Mouse (Mus musculus): ENCODE measurements around the gene Hoxd8. TPM values are rescaled to one million over a fixed set of nuclear protein-coding genes. Genes with fewer than 3 reads are reported as not detected.

Gene Hoxd8
- total and polyA plus RNA-seq, 2 experiments: 0.06 TPM; not detected in 1

- Histone ChIP-seq H3K27me3 (ENCODE audit: control insufficient read depth, insufficient read depth, low read length) (peaks cover 38% of the 10 kb centered on the region), H3K4me1 (ENCODE audit: control insufficient read depth, insufficient read depth, low read length) (no peaks in the 10 kb centered on the region), H3K27ac (replicated peaks; ENCODE audit: insufficient read depth, low read depth, low read length) (no peak overlapping the region), H3K79me2 (ENCODE audit: control insufficient read depth, insufficient read depth, low read length) (no peaks in the 10 kb centered on the region), H3K4me3 (ENCODE audit: insufficient read depth, low read depth, low read length) (no peak overlapping the region), H3K9ac (ENCODE audit: low read depth, low read length) (no peak overlapping the region), H3K36me3 (ENCODE audit: control insufficient read depth, insufficient read depth, low read length) (no peaks in the 10 kb centered on the region)
- TF ChIP-seq CTCF (IDR thresholded peaks at IDR 0.05; ENCODE audit: low read depth, low read length): no peak
- TF ChIP-seq POLR2A (IDR thresholded peaks at IDR 0.05; ENCODE audit: extremely low read depth, insufficient read depth, low read length): no peak
- DNase-seq (ENCODE audit: extremely low read depth, low read depth, low spot score): no peak
- WGBS: 4% methylated on average over 24 of the region's 24 CpGs
These were observed 42.6 kb downstream of the Hoxd8 start for GRCm38 (mm10) chr2:74747006-74747405.

- H3K4me1 ChIP-seq (ENCODE audit: control insufficient read depth, insufficient read depth, low read length): no peaks in the 10 kb centered on the region
- peaks cover 43% of the 10 kb centered on the region for H3K27me3 ChIP-seq (ENCODE audit: control insufficient read depth, insufficient read depth, low read length)
- 14% methylated on average over 11 of the region's 11 CpGs for WGBS
- H3K4me3 ChIP-seq (ENCODE audit: insufficient read depth, low read depth, low read length): no peak overlapping the region
- H3K27ac ChIP-seq (replicated peaks; ENCODE audit: insufficient read depth, low read depth, low read length): no peak overlapping the region
- DNase-seq (ENCODE audit: extremely low read depth, low read depth, low spot score): no peak
- H3K36me3 ChIP-seq (ENCODE audit: control insufficient read depth, insufficient read depth, low read length): no peaks in the 10 kb centered on the region
- no peak overlapping the region for H3K9ac ChIP-seq (ENCODE audit: low read depth, low read length)
- no peak for TF ChIP-seq POLR2A (IDR thresholded peaks at IDR 0.05; ENCODE audit: extremely low read depth, insufficient read depth, low read length)
- no peak for TF ChIP-seq CTCF (IDR thresholded peaks at IDR 0.05; ENCODE audit: low read depth, low read length)
- no peaks in the 10 kb centered on the region for H3K79me2 ChIP-seq (ENCODE audit: control insufficient read depth, insufficient read depth, low read length)
These were observed 43.3 kb downstream of the Hoxd8 start for GRCm38 (mm10) chr2:74747661-74748141.

GRCm38 (mm10) chr2:74748436-74748995, 44.1 kb downstream of the Hoxd8 start:
- no peak overlapping the region for H3K27ac ChIP-seq (replicated peaks; ENCODE audit: insufficient read depth, low read depth, low read length)
- WGBS: 14% methylated on average over 9 of the region's 9 CpGs
- H3K4me3 ChIP-seq (ENCODE audit: insufficient read depth, low read depth, low read length): no peak overlapping the region
- DNase-seq (ENCODE audit: extremely low read depth, low read depth, low spot score): no peak
- H3K9ac ChIP-seq (ENCODE audit: low read depth, low read length): no peak overlapping the region
- H3K4me1 ChIP-seq (ENCODE audit: control insufficient read depth, insufficient read depth, low read length): no peaks in the 10 kb centered on the region
- peaks cover 50% of the 10 kb centered on the region for H3K27me3 ChIP-seq (ENCODE audit: control insufficient read depth, insufficient read depth, low read length)
- TF ChIP-seq CTCF (IDR thresholded peaks at IDR 0.05; ENCODE audit: low read depth, low read length): no peak
- no peak for TF ChIP-seq POLR2A (IDR thresholded peaks at IDR 0.05; ENCODE audit: extremely low read depth, insufficient read depth, low read length)
- no peaks in the 10 kb centered on the region for H3K36me3 ChIP-seq (ENCODE audit: control insufficient read depth, insufficient read depth, low read length)
- no peaks in the 10 kb centered on the region for H3K79me2 ChIP-seq (ENCODE audit: control insufficient read depth, insufficient read depth, low read length)

- H3K27me3 ChIP-seq (ENCODE audit: control insufficient read depth, insufficient read depth, low read length): peaks cover 48% of the 10 kb centered on the region
- no peak for DNase-seq (ENCODE audit: extremely low read depth, low read depth, low spot score)
- no peaks in the 10 kb centered on the region for H3K36me3 ChIP-seq (ENCODE audit: control insufficient read depth, insufficient read depth, low read length)
- H3K79me2 ChIP-seq (ENCODE audit: control insufficient read depth, insufficient read depth, low read length): no peaks in the 10 kb centered on the region
- H3K9ac ChIP-seq (ENCODE audit: low read depth, low read length): no peak overlapping the region
- 3% methylated on average over 47 of the region's 47 CpGs for WGBS
- no peaks in the 10 kb centered on the region for H3K4me1 ChIP-seq (ENCODE audit: control insufficient read depth, insufficient read depth, low read length)
- no peak overlapping the region for H3K27ac ChIP-seq (replicated peaks; ENCODE audit: insufficient read depth, low read depth, low read length)
- no peak overlapping the region for H3K4me3 ChIP-seq (ENCODE audit: insufficient read depth, low read depth, low read length)
- TF ChIP-seq CTCF (IDR thresholded peaks at IDR 0.05; ENCODE audit: low read depth, low read length) (no peak), POLR2A (IDR thresholded peaks at IDR 0.05; ENCODE audit: extremely low read depth, insufficient read depth, low read length) (no peak)
These were observed 45.1 kb downstream of the Hoxd8 start for GRCm38 (mm10) chr2:74749337-74750121.

GRCm38 (mm10) chr2:74750731-74751250, 46.4 kb downstream of the Hoxd8 start:
- WGBS: 23% methylated on average over 5 of the region's 5 CpGs
- H3K9ac ChIP-seq (ENCODE audit: low read depth, low read length): no peak overlapping the region
- no peak for TF ChIP-seq CTCF (IDR thresholded peaks at IDR 0.05; ENCODE audit: low read depth, low read length)
- TF ChIP-seq POLR2A (IDR thresholded peaks at IDR 0.05; ENCODE audit: extremely low read depth, insufficient read depth, low read length): no peak
- H3K36me3 ChIP-seq (ENCODE audit: control insufficient read depth, insufficient read depth, low read length): no peaks in the 10 kb centered on the region
- no peak overlapping the region for H3K4me3 ChIP-seq (ENCODE audit: insufficient read depth, low read depth, low read length)
- no peak for DNase-seq (ENCODE audit: extremely low read depth, low read depth, low spot score)
- no peaks in the 10 kb centered on the region for H3K4me1 ChIP-seq (ENCODE audit: control insufficient read depth, insufficient read depth, low read length)
- peaks cover 47% of the 10 kb centered on the region for H3K27me3 ChIP-seq (ENCODE audit: control insufficient read depth, insufficient read depth, low read length)
- H3K79me2 ChIP-seq (ENCODE audit: control insufficient read depth, insufficient read depth, low read length): no peaks in the 10 kb centered on the region
- H3K27ac ChIP-seq (replicated peaks; ENCODE audit: insufficient read depth, low read depth, low read length): no peak overlapping the region

All from liver, adult 2 months (tissue).